Mouse (Mus musculus): ENCODE data around the gene Rapgef4.
"Not testable (repeated sequence)": the region's sequence is repeated elsewhere in the genome, so short reads cannot be mapped to it uniquely, and the experiment has no call there.

Rapgef4 gene

GRCm38 (mm10) chr2:72073121-72073520 is 92.1 kb downstream of the Rapgef4 start:
- DNase-seq (ENCODE audit: extremely low read depth, low read depth, low spot score): not testable (repeated sequence)

GRCm38 (mm10) chr2:72074999-72075561 is 94.0 kb downstream of the Rapgef4 start:
- no peak for DNase-seq (ENCODE audit: extremely low read depth, low read depth, low spot score)

- DNase-seq (ENCODE audit: extremely low read depth, low read depth, low spot score): no peak
These were observed 96.6 kb downstream of the Rapgef4 start for GRCm38 (mm10) chr2:72077490-72078139.

- DNase-seq (ENCODE audit: extremely low read depth, low read depth, low spot score): peak; percentile 87
These were observed 97.1 kb downstream of the Rapgef4 start for GRCm38 (mm10) chr2:72078140-72078521.

- no peak for DNase-seq (ENCODE audit: extremely low read depth, low read depth, low spot score)
These were observed 98.1 kb downstream of the Rapgef4 start for GRCm38 (mm10) chr2:72079110-72079509.

GRCm38 (mm10) chr2:72082846-72083245 is 101.8 kb downstream of the Rapgef4 start:
- DNase-seq (ENCODE audit: extremely low read depth, low read depth, low spot score): no peak

GRCm38 (mm10) chr2:72088886-72089285 is 107.8 kb downstream of the Rapgef4 start:
- no peak for DNase-seq (ENCODE audit: extremely low read depth, low read depth, low spot score)

GRCm38 (mm10) chr2:72090061-72090460 is 109.0 kb downstream of the Rapgef4 start:
- no peak for DNase-seq (ENCODE audit: extremely low read depth, low read depth, low spot score)

- DNase-seq (ENCODE audit: extremely low read depth, low read depth, low spot score): no peak
These were observed 111.0 kb downstream of the Rapgef4 start for GRCm38 (mm10) chr2:72092046-72092445.

- no peak for DNase-seq (ENCODE audit: extremely low read depth, low read depth, low spot score)
These were observed 112.5 kb downstream of the Rapgef4 start for GRCm38 (mm10) chr2:72093402-72094037.

GRCm38 (mm10) chr2:72094038-72094437 is 113.0 kb downstream of the Rapgef4 start:
- no peak for DNase-seq (ENCODE audit: extremely low read depth, low read depth, low spot score)

GRCm38 (mm10) chr2:72094446-72094845 is 113.4 kb downstream of the Rapgef4 start:
- DNase-seq (ENCODE audit: extremely low read depth, low read depth, low spot score): no peak

GRCm38 (mm10) chr2:72095002-72095401 is 114.0 kb downstream of the Rapgef4 start:
- no peak for DNase-seq (ENCODE audit: extremely low read depth, low read depth, low spot score)

- DNase-seq (ENCODE audit: extremely low read depth, low read depth, low spot score): no peak
These were observed 115.3 kb downstream of the Rapgef4 start for GRCm38 (mm10) chr2:72096345-72096744.

- DNase-seq (ENCODE audit: extremely low read depth, low read depth, low spot score): no peak
These were observed 117.3 kb downstream of the Rapgef4 start for GRCm38 (mm10) chr2:72098366-72098765.

GRCm38 (mm10) chr2:72104604-72105003 is 123.6 kb downstream of the Rapgef4 start:
- no peak for DNase-seq (ENCODE audit: extremely low read depth, low read depth, low spot score)

GRCm38 (mm10) chr2:72107525-72108180 is 126.6 kb downstream of the Rapgef4 start:
- no peak for DNase-seq (ENCODE audit: extremely low read depth, low read depth, low spot score)

GRCm38 (mm10) chr2:72108448-72109312 is 127.6 kb downstream of the Rapgef4 start:
- no peak for DNase-seq (ENCODE audit: extremely low read depth, low read depth, low spot score)

- DNase-seq (ENCODE audit: extremely low read depth, low read depth, low spot score): no peak
These were observed 129.4 kb downstream of the Rapgef4 start for GRCm38 (mm10) chr2:72110404-72110803.

- DNase-seq (ENCODE audit: extremely low read depth, low read depth, low spot score): no peak
These were observed 132.7 kb downstream of the Rapgef4 start for GRCm38 (mm10) chr2:72113716-72114115.

GRCm38 (mm10) chr2:72114148-72114559 is 133.1 kb downstream of the Rapgef4 start:
- DNase-seq (ENCODE audit: extremely low read depth, low read depth, low spot score): no peak
